Mouse (Mus musculus): ENCODE measurements around the gene Asna1. TPM values are rescaled to one million over a fixed set of nuclear protein-coding genes. Genes with fewer than 3 reads are reported as not detected.

Asna1 gene
- polyA plus RNA-seq, 1 experiment from 2014 or later: 103 TPM

DNA sequence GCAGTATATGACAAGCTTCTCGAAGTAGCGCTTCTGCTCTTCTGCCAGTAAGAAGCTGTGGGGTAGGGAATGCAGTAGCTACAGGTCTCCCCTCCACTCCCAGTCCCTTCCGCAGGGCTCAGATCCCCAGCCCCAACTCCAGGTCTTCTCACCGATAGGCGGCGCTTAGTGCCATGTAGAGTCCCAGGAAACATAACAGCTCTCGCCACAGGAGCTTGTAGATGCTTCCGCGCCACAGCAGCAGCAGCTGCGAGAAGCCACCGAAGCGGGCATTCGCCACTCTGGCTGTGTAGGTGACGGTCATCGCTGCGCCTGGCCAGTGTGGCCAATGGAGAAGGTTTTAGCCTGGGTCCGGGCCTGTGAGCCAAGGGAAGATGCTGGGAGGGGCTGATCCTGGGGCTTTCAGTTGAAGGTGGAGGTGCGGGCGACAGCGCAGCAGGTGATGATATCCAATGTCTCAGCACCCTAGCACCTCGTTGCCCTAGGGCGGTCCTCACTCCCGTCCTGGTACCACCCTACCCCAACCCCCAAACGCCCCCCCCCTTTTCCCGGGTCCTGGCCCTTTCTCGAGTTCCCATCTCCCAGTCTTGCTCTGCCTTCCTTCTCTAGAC, 11.7 kb downstream of the Asna1 start:
- H3K9ac ChIP-seq (ENCODE audit: low read depth, low read length): peak overlapping the region; percentile 21
- ATAC-seq (replicated peaks; ENCODE audit: low FRiP score): peak; percentile 69
- H3K4me2 ChIP-seq: peak overlapping the region; percentile 64
- H3K27ac ChIP-seq (ENCODE audit: low read depth, low read length): no peak overlapping the region
- WGBS: 6% methylated on average over 25 of the region's 26 CpGs
- H3K4me1 ChIP-seq (replicated peaks; ENCODE audit: control insufficient read depth, insufficient read depth, low read length): 0 out of 2 replicates have a peak, but pooled peaks cover 4% of the 10 kb centered on the region
- peak overlapping the region; percentile 30 for H3K4me3 ChIP-seq (ENCODE audit: low read depth, low read length)
- no peaks in the 10 kb centered on the region for H3K9me3 ChIP-seq (ENCODE audit: control insufficient read depth, low read length)
- peaks cover 45% of the 10 kb centered on the region for H3K27me3 ChIP-seq (replicated peaks; ENCODE audit: control insufficient read depth, insufficient read depth, low read length)
- H3K36me3 ChIP-seq (ENCODE audit: control insufficient read depth, insufficient read depth, low read length): peaks cover 5% of the 10 kb centered on the region; the same call in 1 of the 2 replicates
- DNase-seq (ENCODE audit: low spot score): peak; percentile 66

DNA sequence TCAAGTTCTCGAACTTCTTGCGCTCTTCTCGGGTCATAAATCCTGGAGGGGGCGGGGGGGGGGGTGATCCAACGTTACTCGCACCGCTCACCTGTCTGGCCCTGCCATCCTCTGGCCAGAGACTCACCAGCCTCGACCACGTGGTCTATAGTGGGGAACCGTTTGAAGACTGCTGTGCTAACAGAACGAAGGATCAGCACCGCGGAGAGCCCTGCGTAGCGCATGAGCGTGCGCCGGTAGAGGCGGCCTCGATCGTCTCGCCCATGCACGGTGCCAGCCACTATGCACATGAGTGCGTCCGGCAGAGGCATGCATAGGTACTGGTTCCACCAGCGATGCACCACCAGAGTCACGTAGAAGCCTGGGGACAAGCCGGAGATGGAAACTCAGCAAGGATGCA, 13.8 kb downstream of the Asna1 start:
- DNase-seq (ENCODE audit: low spot score): no peak
- 0 out of 2 replicates have a peak, but pooled peaks have one; percentile 42 for ATAC-seq (replicated peaks; ENCODE audit: low FRiP score)
- Histone ChIP-seq H3K4me2 (no peak overlapping the region), H3K27ac (ENCODE audit: low read depth, low read length) (no peak overlapping the region), H3K27me3 (replicated peaks; ENCODE audit: control insufficient read depth, insufficient read depth, low read length) (peaks cover 59% of the 10 kb centered on the region), H3K4me1 (replicated peaks; ENCODE audit: control insufficient read depth, insufficient read depth, low read length) (peaks cover 4% of the 10 kb centered on the region; the same call in 1 of the 2 replicates), H3K4me3 (ENCODE audit: low read depth, low read length) (no peak overlapping the region), H3K9me3 (ENCODE audit: control insufficient read depth, low read length) (no peaks in the 10 kb centered on the region), H3K36me3 (ENCODE audit: control insufficient read depth, insufficient read depth, low read length) (no peaks in the 10 kb centered on the region), H3K9ac (ENCODE audit: low read depth, low read length) (no peak overlapping the region)
- WGBS: 12% methylated on average over 28 of the region's 28 CpGs

- no peak overlapping the region for H3K27ac ChIP-seq (ENCODE audit: low read depth, low read length)
- no peaks in the 10 kb centered on the region; the same call in 1 of the 2 replicates for H3K4me1 ChIP-seq (replicated peaks; ENCODE audit: control insufficient read depth, insufficient read depth, low read length)
- no peak overlapping the region for H3K9ac ChIP-seq (ENCODE audit: low read depth, low read length)
- ATAC-seq (replicated peaks; ENCODE audit: low FRiP score) (no peak), DNase-seq (ENCODE audit: low spot score) (no peak)
- H3K36me3 ChIP-seq (ENCODE audit: control insufficient read depth, insufficient read depth, low read length): no peaks in the 10 kb centered on the region
- H3K4me2 ChIP-seq: peak overlapping the region; percentile 26; the same call in 1 of the 2 replicates
- H3K27me3 ChIP-seq (replicated peaks; ENCODE audit: control insufficient read depth, insufficient read depth, low read length): peaks cover 44% of the 10 kb centered on the region
- no peaks in the 10 kb centered on the region for H3K9me3 ChIP-seq (ENCODE audit: control insufficient read depth, low read length)
- 19% methylated on average over 25 of the region's 25 CpGs for WGBS
- no peak overlapping the region for H3K4me3 ChIP-seq (ENCODE audit: low read depth, low read length)
These were observed 17.4 kb downstream of the Asna1 start for GRCm38 (mm10) chr8:85007686-85008085.

DNA sequence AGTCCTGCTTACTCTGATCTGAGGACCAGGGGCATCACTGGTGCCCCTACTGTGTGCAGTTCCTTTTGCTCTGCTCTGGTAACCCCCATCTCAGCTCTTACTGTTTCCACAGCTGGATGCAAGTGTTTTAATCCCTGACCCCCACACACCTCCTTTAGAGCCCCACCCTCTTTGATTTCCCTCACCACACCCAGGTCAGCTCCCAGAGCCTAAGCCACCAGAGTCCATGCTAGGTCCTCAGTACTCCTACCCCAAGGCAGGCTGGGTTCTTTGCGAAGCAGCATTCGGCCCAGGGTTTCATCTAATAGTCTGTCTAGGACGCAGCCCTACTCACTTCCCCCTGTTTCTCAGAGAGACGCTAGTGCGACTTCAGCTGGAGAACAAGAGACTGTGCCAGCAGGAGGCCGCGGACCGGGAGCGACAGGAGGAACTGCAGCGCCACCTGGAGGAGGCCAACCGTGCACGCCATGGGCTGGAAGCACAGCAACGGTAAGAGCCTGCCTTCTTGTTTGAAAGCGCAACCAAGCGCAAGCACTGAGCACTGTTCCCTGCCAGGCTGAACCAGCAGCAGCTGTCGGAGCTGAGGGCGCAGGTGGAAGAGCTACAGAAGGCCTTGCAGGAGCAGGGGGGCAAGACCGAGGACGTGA, 27.3 kb downstream of the Asna1 start:
- peaks cover 3% of the 10 kb centered on the region; the same call in 1 of the 2 replicates for H3K4me1 ChIP-seq (replicated peaks; ENCODE audit: control insufficient read depth, insufficient read depth, low read length)
- H3K27me3 ChIP-seq (replicated peaks; ENCODE audit: control insufficient read depth, insufficient read depth, low read length): 0 out of 2 replicates have a peak, but pooled peaks cover 3% of the 10 kb centered on the region
- H3K4me3 ChIP-seq (ENCODE audit: low read depth, low read length): no peak overlapping the region
- H3K9ac ChIP-seq (ENCODE audit: low read depth, low read length): no peak overlapping the region
- H3K36me3 ChIP-seq (ENCODE audit: control insufficient read depth, insufficient read depth, low read length): no peaks in the 10 kb centered on the region
- DNase-seq (ENCODE audit: low spot score): peak; percentile 86
- peak; percentile 78 for ATAC-seq (replicated peaks; ENCODE audit: low FRiP score)
- H3K9me3 ChIP-seq (ENCODE audit: control insufficient read depth, low read length): no peaks in the 10 kb centered on the region
- 8% methylated on average over 19 of the region's 19 CpGs for WGBS
- peak overlapping the region; percentile 18 for H3K4me2 ChIP-seq
- no peak overlapping the region for H3K27ac ChIP-seq (ENCODE audit: low read depth, low read length)

DNA sequence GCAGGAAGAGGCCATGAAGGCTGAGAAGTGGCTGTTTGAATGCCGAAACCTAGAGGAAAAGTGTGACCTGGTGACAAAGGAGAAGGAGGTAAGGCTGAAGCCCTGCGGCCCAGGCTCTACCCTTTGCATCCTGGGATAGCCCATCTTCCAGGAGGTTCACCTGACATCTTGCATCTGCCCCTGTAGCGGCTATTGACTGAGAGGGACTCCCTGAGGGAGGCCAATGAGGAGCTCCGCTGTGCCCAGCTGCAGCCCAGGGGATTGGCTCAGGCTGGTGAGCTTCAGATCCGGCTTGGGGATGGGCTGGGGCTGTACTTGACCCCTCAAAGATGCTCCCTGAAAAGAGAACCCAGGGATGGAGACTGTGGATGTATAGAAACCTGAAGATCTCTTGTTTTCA, 28.1 kb downstream of the Asna1 start:
- DNase-seq (ENCODE audit: low spot score) (no peak), ATAC-seq (replicated peaks; ENCODE audit: low FRiP score) (no peak)
- H3K4me2 ChIP-seq: no peak overlapping the region
- H3K27me3 ChIP-seq (replicated peaks; ENCODE audit: control insufficient read depth, insufficient read depth, low read length): 0 out of 2 replicates have a peak, but pooled peaks cover 3% of the 10 kb centered on the region
- 87% methylated on average over 5 of the region's 5 CpGs for WGBS
- no peak overlapping the region for H3K4me3 ChIP-seq (ENCODE audit: low read depth, low read length)
- H3K4me1 ChIP-seq (replicated peaks; ENCODE audit: control insufficient read depth, insufficient read depth, low read length): peaks cover 3% of the 10 kb centered on the region; the same call in 1 of the 2 replicates
- H3K9ac ChIP-seq (ENCODE audit: low read depth, low read length): no peak overlapping the region
- no peak overlapping the region for H3K27ac ChIP-seq (ENCODE audit: low read depth, low read length)
- H3K9me3 ChIP-seq (ENCODE audit: control insufficient read depth, low read length): no peaks in the 10 kb centered on the region
- no peaks in the 10 kb centered on the region for H3K36me3 ChIP-seq (ENCODE audit: control insufficient read depth, insufficient read depth, low read length)

DNA sequence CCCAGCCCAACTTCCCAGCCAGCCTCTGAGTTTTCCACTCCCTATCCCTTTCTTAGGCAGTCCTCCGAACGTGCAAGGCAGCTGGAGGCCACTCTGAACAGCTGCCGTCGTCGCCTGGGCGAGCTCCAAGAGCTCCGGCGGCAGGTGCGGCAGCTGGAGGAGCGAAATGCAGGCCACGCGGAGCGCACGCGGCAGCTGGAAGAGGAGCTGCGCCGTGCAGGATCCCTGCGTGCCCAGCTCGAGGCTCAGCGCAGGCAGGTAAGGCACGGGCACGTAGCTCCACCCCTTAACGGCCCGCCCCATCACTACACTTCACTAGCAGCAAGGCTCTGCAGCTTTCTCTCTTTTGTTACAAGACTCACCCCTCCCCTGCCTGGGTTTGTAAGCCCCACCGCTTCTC, 29.4 kb downstream of the Asna1 start:
- Histone ChIP-seq H3K4me1 (replicated peaks; ENCODE audit: control insufficient read depth, insufficient read depth, low read length) (peaks cover 5% of the 10 kb centered on the region; the same call in 1 of the 2 replicates), H3K9me3 (ENCODE audit: control insufficient read depth, low read length) (no peaks in the 10 kb centered on the region), H3K27me3 (replicated peaks; ENCODE audit: control insufficient read depth, insufficient read depth, low read length) (0 out of 2 replicates have a peak, but pooled peaks cover 3% of the 10 kb centered on the region), H3K36me3 (ENCODE audit: control insufficient read depth, insufficient read depth, low read length) (no peaks in the 10 kb centered on the region), H3K9ac (ENCODE audit: low read depth, low read length) (no peak overlapping the region), H3K27ac (ENCODE audit: low read depth, low read length) (no peak overlapping the region), H3K4me2 (no peak overlapping the region), H3K4me3 (ENCODE audit: low read depth, low read length) (no peak overlapping the region)
- no peak for ATAC-seq (replicated peaks; ENCODE audit: low FRiP score)
- WGBS: 40% methylated on average over 25 of the region's 25 CpGs
- DNase-seq (ENCODE audit: low spot score): no peak

- Histone ChIP-seq H3K9me3 (ENCODE audit: control insufficient read depth, low read length) (no peaks in the 10 kb centered on the region), H3K27ac (ENCODE audit: low read depth, low read length) (no peak overlapping the region), H3K27me3 (replicated peaks; ENCODE audit: control insufficient read depth, insufficient read depth, low read length) (0 out of 2 replicates have a peak, but pooled peaks cover 3% of the 10 kb centered on the region), H3K4me3 (ENCODE audit: low read depth, low read length) (no peak overlapping the region), H3K4me1 (replicated peaks; ENCODE audit: control insufficient read depth, insufficient read depth, low read length) (peaks cover 9% of the 10 kb centered on the region), H3K9ac (ENCODE audit: low read depth, low read length) (no peak overlapping the region), H3K36me3 (ENCODE audit: control insufficient read depth, insufficient read depth, low read length) (no peaks in the 10 kb centered on the region), H3K4me2 (no peak overlapping the region)
- DNase-seq (ENCODE audit: low spot score) (no peak), ATAC-seq (replicated peaks; ENCODE audit: low FRiP score) (no peak)
- WGBS: 87% methylated on average over 9 of the region's 9 CpGs
These were observed 30.7 kb downstream of the Asna1 start for GRCm38 (mm10) chr8:84994375-84994774.

DNA sequence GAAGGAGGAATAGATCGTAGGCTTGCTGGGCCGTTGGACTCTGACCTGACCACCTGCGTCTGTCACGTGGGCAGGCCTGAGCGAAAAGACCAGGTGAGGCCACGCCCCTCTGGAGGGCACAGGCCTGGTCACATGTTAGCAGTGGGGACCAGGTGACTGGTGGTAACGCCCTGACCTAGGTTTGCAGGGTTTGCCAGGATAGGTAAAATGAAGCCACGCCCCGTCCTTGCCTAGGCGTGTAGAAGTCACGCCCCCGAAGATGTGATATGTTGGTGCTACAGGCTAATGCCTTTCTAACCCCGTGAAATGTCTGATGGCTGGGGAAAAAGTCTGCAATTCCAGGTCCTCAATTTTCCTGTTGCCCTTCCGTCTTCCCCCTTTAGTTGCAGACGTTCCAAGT, 34.2 kb downstream of the Asna1 start:
- 2% methylated on average over 15 of the region's 15 CpGs for WGBS
- DNase-seq (ENCODE audit: low spot score) (no peak), ATAC-seq (replicated peaks; ENCODE audit: low FRiP score) (peak; percentile 57)
- Histone ChIP-seq H3K4me2 (peak overlapping the region; percentile 93), H3K9ac (ENCODE audit: low read depth, low read length) (peak overlapping the region; percentile 68), H3K36me3 (ENCODE audit: control insufficient read depth, insufficient read depth, low read length) (no peaks in the 10 kb centered on the region), H3K27me3 (replicated peaks; ENCODE audit: control insufficient read depth, insufficient read depth, low read length) (0 out of 2 replicates have a peak, but pooled peaks cover 3% of the 10 kb centered on the region), H3K4me3 (ENCODE audit: low read depth, low read length) (peak overlapping the region; percentile 67), H3K27ac (ENCODE audit: low read depth, low read length) (peak overlapping the region; percentile 71), H3K4me1 (replicated peaks; ENCODE audit: control insufficient read depth, insufficient read depth, low read length) (peaks cover 23% of the 10 kb centered on the region), H3K9me3 (ENCODE audit: control insufficient read depth, low read length) (no peaks in the 10 kb centered on the region)

Measured in liver, embryonic 11.5 days (tissue).